In genomic region chrX:20863161-20864101, GRCm38 (mm10) we compare ENCODE assay signal across 11 mouse cellular contexts. TPM values are rescaled to one million over a fixed set of nuclear protein-coding genes. Genes with fewer than 3 reads are reported as not detected.
DNase-seq lines count a peak whose midpoint lies in the region; ATAC-seq and TF ChIP-seq lines count a peak whose summit lies in the region.
"Had no signal": no experiment of that assay in that cellular context is flagged by ENCODE, and none has a peak within 500 bp of the region (broad histone marks: within the 10 kb centered on the region; RNA-seq: fewer than 3 reads in every experiment).

No protein-coding gene starts in this region.

- no peak overlapping the region for H3K4me3 ChIP-seq in layer of hippocampus, adult 2 months
- peak overlapping the region; percentile 48 for H3K4me3 ChIP-seq in ES-Bruce4 (ENCODE audit: low read depth, low read length)
- no peak overlapping the region for H3K4me3 ChIP-seq in embryonic facial prominence, embryonic 15.5 days (replicated peaks)
- no peak overlapping the region for H3K4me3 ChIP-seq in midbrain, postnatal 0 days (ENCODE audit: low read depth, low read length)

- WGBS in embryonic facial prominence, embryonic 15.5 days = 73% methylated on average over 9 of the region's 9 CpGs
- 85% methylated on average over 9 of the region's 9 CpGs for WGBS in midbrain, postnatal 0 days

- TF ChIP-seq EP300 in ES-Bruce4 (IDR thresholded peaks at IDR 0.05; ENCODE audit: insufficient read depth, low read depth, low read length) = no peak

- H3K9ac ChIP-seq in ES-Bruce4 (ENCODE audit: low read depth, poor library complexity, severe bottlenecking) = peak overlapping the region; percentile 61
- H3K9ac ChIP-seq in embryonic facial prominence, embryonic 15.5 days = no peak overlapping the region
- H3K9ac ChIP-seq in midbrain, postnatal 0 days (replicated peaks; ENCODE audit: low read length, poor library complexity, severe bottlenecking) = no peak overlapping the region

- 0 out of 2 replicates have a peak, but pooled peaks have one; percentile 16 for ATAC-seq in embryonic facial prominence, embryonic 15.5 days (ENCODE audit: insufficient number of reproducible peaks, low FRiP score, low TSS enrichment, low read depth)
- no peak for ATAC-seq in inflammation-experienced regulatory T-cells, adult 6 months
- ATAC-seq in midbrain, postnatal 0 days (ENCODE audit: low FRiP score) = no peak

- DNase-seq in layer of hippocampus, adult 2 months (ENCODE audit: low spot score in 2 of 2) = no peak
- no peak for DNase-seq in layer of hippocampus, adult 8-10 months (ENCODE audit: low spot score in 2 of 2)
- DNase-seq in induced T-regulatory cell, adult 2 months (ENCODE audit: low read depth) = peak; percentile 5
- DNase-seq in cerebellum, adult 9-11 months = no peak
- DNase-seq in midbrain, postnatal 0 days (ENCODE audit: low spot score) = no peak
- DNase-seq: adrenal gland, adult 8-10 months; kidney, adult 11 months; liver had no signal

- no peak for TF ChIP-seq POLR2A in ES-Bruce4 (IDR thresholded peaks at IDR 0.05; ENCODE audit: insufficient read depth, low read length)

- H3K4me1 ChIP-seq in ES-Bruce4 (ENCODE audit: control insufficient read depth, insufficient read depth, low read length) = no peaks in the 10 kb centered on the region
- peaks cover 5% of the 10 kb centered on the region; the same call in 1 of the 2 replicates for H3K4me1 ChIP-seq in embryonic facial prominence, embryonic 15.5 days
- H3K4me1 ChIP-seq in midbrain, postnatal 0 days (ENCODE audit: insufficient read depth, low read length) = no peaks in the 10 kb centered on the region

- no peak for TF ChIP-seq CTCF in layer of hippocampus, adult 2 months (conservative IDR thresholded peaks at IDR 0.05)
- no peak for TF ChIP-seq CTCF in ES-Bruce4 (IDR thresholded peaks at IDR 0.05; ENCODE audit: low read depth, low read length)
- TF ChIP-seq CTCF in midbrain, postnatal 0 days (IDR thresholded peaks at IDR 0.05) = no peak

- H3K9me3 ChIP-seq in ES-Bruce4 (replicated peaks; ENCODE audit: control insufficient read depth, insufficient read depth, low read length, poor library complexity, severe bottlenecking) = no peaks in the 10 kb centered on the region
- no peaks in the 10 kb centered on the region for H3K9me3 ChIP-seq in embryonic facial prominence, embryonic 15.5 days (replicated peaks)
- H3K9me3 ChIP-seq in midbrain, postnatal 0 days (ENCODE audit: low read length) = no peaks in the 10 kb centered on the region

- no peak overlapping the region for H3K4me2 ChIP-seq in embryonic facial prominence, embryonic 15.5 days (replicated peaks)
- H3K4me2 ChIP-seq in midbrain, postnatal 0 days (ENCODE audit: low read depth, low read length, poor library complexity, severe bottlenecking) = no peak overlapping the region

- H3K36me3 ChIP-seq in ES-Bruce4 (ENCODE audit: control insufficient read depth, insufficient read depth, low read length, poor library complexity, severe bottlenecking) = no peaks in the 10 kb centered on the region
- H3K36me3 ChIP-seq in embryonic facial prominence, embryonic 15.5 days = no peaks in the 10 kb centered on the region
- H3K36me3 ChIP-seq in midbrain, postnatal 0 days (ENCODE audit: insufficient read depth, low read length) = 0 out of 2 replicates have a peak, but pooled peaks cover 3% of the 10 kb centered on the region

- peak overlapping the region; percentile 59; the same call in 1 of the 2 replicates for H3K27ac ChIP-seq in layer of hippocampus, adult 2 months
- no peak overlapping the region for H3K27ac ChIP-seq in ES-Bruce4 (ENCODE audit: insufficient read depth, low read length)
- H3K27ac ChIP-seq in embryonic facial prominence, embryonic 15.5 days (replicated peaks) = no peak overlapping the region
- H3K27ac ChIP-seq in midbrain, postnatal 0 days (ENCODE audit: low read depth, low read length) = no peak overlapping the region

- H3K27me3 ChIP-seq in ES-Bruce4 (ENCODE audit: control insufficient read depth, insufficient read depth, low read length, poor library complexity, severe bottlenecking) = no peaks in the 10 kb centered on the region
- no peaks in the 10 kb centered on the region for H3K27me3 ChIP-seq in embryonic facial prominence, embryonic 15.5 days
- no peaks in the 10 kb centered on the region for H3K27me3 ChIP-seq in midbrain, postnatal 0 days (ENCODE audit: insufficient read depth, low read length)

RNA-seq across cellular contexts. Expression of gene Timp1, which starts 6.5 kb away (rescaled TPM):
- not detected for total RNA-seq in layer of hippocampus, adult 2 months (2021)
- 1 to 10 TPM in 2 of 4 experiments, under 1 TPM in 1, not detected in 1; 0.55 to 3.2 (median 1.7) TPM for total RNA-seq in layer of hippocampus, adult 8-10 months (2022)
- 34.6 and 40.8 TPM in 2 replicates for polyA plus RNA-seq in ES-Bruce4 (2011; ENCODE audit: insufficient read depth, insufficient read length, low read depth, missing spikeins)
- 43.2 and 44.4 TPM in 2 replicates for polyA plus RNA-seq in embryonic facial prominence, embryonic 15.5 days (2015; fragmentation: Nextera tagmentation; extraction: Ambion mirVana)
- polyA plus RNA-seq in inflammation-experienced regulatory T-cells, adult 6 months (2017; shearing (Covaris generic)) = not detected
- 3.8 and 9.3 TPM in 2 replicates for total RNA-seq in midbrain, postnatal 0 days (2014; rRNA removed)
- 3.2 and 4.1 TPM in 2 replicates for polyA plus RNA-seq in midbrain, postnatal 0 days (2015; fragmentation: Nextera tagmentation; extraction: Ambion mirVana)

RNA-seq across cellular contexts. Expression of gene Syn1, which starts 57.4 kb away (rescaled TPM):
- total RNA-seq in layer of hippocampus, adult 2 months (2021) = 100 to 1,000 TPM; 453 to 456 TPM
- 100 to 1,000 TPM; 376 to 409 (median 395) TPM for total RNA-seq in layer of hippocampus, adult 8-10 months (2022)
- polyA plus RNA-seq in ES-Bruce4 (2011; ENCODE audit: insufficient read depth, insufficient read length, low read depth, missing spikeins) = 4.7 and 4.9 TPM in 2 replicates
- polyA plus RNA-seq in embryonic facial prominence, embryonic 15.5 days (2015; fragmentation: Nextera tagmentation; extraction: Ambion mirVana) = 1.00 and 1.4 TPM in 2 replicates
- polyA plus RNA-seq in inflammation-experienced regulatory T-cells, adult 6 months (2017; shearing (Covaris generic)) = not detected
- 60.9 and 70.8 TPM in 2 replicates for total RNA-seq in midbrain, postnatal 0 days (2014; rRNA removed)
- polyA plus RNA-seq in midbrain, postnatal 0 days (2015; fragmentation: Nextera tagmentation; extraction: Ambion mirVana) = 113 and 115 TPM in 2 replicates

Comparison
In these comparisons a context has a peak if more than half of its experiments do, and no peak if none do; other contexts are left out.
1. RNA of gene Syn1, which starts 57.4 kb away (polyA plus RNA-seq): 113 to 115 TPM in midbrain, postnatal 0 days; 4.7 to 4.9 TPM in ES-Bruce4, 1.00 to 1.4 TPM in embryonic facial prominence, embryonic 15.5 days and not detected in inflammation-experienced regulatory T-cells, adult 6 months; every median in the first group is over 10 times any median in the second.